Mouse (Mus musculus): ENCODE data around the gene Fam169a.
"Not testable (repeated sequence)": the region's sequence is repeated elsewhere in the genome, so short reads cannot be mapped to it uniquely, and the experiment has no call there.

Fam169a gene

GRCm38 (mm10) chr13:97080201-97080600, 13.1 kb downstream of the Fam169a start:
- no peak for DNase-seq (ENCODE audit: extremely low spot score)

DNA sequence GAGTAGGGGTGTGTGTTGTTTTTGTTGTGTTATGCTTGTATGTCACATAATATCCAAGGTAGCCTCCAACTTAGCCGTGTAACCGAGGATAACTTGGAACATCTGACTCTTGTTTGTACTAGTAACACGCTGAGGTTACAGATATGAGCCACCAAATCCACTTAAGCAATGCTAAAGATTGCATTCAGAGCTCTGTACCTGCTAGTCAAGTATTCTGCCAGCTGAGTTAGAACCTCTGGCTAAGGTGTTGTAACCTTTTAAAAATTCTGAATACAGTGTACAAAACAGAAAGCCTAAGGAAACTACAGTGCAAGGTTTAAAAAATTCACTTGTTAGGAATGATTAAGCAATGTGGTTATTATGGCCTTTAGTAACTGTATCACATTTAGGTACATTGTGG, 13.5 kb downstream of the Fam169a start:
- no peak for DNase-seq (ENCODE audit: extremely low spot score)

GRCm38 (mm10) chr13:97082432-97082831, 15.3 kb downstream of the Fam169a start:
- no peak for DNase-seq (ENCODE audit: extremely low spot score)

DNA sequence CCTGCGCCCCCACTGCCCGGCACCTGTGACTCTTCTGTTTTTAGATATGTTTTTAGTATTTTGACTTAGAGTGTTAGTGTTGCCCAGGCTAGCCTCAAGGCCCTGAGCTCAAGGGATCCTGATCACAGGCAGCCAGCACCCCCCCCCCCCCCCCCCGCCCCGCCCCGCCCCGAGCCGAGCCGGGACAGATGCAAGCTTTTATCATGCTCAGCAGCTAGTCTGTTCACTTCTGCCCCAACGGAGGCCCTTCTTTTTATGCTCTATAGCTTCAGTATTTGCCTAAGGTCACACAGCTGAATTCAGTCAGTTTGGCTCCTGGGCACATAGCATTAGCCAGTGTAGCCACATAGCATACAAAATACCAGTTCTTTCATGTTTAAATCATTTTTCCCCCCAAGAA, 19.2 kb downstream of the Fam169a start:
- DNase-seq (ENCODE audit: extremely low spot score), result no peak

GRCm38 (mm10) chr13:97087421-97087820, 20.3 kb downstream of the Fam169a start:
- no peak for DNase-seq (ENCODE audit: extremely low spot score)

DNA sequence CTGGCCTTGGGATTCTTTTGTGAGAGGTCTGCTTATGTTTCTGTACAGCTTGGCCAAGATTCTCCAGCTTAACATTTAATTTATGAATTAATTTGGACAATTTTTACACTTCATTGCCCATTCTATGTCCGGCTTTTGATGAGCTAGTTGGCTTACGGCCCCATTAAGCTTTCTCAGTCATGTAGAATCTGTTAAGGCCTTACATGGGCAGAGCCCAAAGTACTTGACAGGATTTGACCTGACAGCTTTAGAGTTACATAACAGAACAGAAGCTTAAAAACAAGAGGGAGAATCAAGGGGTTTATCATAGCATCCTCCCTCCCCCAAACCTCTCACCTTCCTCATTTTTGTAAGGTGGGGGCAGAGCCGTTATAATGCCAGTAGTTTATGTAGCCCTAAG, 21.1 kb downstream of the Fam169a start:
- no peak for DNase-seq (ENCODE audit: extremely low spot score)

GRCm38 (mm10) chr13:97095726-97096125, 28.6 kb downstream of the Fam169a start:
- DNase-seq (ENCODE audit: extremely low spot score), result no peak

DNA sequence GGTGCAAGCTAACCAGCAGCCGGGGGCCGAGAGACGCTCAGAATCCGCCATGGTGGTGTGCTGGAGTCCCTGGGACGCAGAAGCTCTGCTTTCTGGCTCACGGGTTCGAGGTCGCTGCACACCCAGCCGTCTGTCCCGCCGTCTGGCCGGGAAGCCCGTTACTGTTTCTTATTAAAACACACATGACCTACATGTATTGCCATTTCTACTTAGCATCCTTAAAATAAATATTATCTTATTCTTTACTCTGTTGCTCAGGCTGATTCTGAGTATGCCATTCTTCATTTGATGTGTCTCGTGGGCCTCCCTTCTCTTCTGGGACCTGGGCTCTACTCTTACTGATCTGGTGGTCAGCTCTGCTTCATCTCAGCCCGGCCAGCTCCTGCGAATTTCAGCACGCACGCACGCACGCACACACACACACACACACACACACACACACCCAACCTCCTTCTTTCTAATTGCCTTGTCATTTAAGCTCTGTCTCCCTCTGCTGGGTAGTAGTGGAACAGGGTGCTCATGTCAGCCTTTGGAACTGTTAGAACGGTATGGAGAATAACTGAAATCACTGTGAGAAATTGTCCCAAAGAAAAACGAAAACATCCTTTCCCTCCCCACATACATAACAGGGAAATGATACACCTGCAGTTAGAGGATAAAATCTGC, 32.2 kb downstream of the Fam169a start, which contains the start of gene Gm6169:
Gene Gm6169 (minus strand): TSS at position 51 of the 666 bp plus-strand sequence.
- peak; percentile 57 for DNase-seq (ENCODE audit: extremely low spot score)

DNA sequence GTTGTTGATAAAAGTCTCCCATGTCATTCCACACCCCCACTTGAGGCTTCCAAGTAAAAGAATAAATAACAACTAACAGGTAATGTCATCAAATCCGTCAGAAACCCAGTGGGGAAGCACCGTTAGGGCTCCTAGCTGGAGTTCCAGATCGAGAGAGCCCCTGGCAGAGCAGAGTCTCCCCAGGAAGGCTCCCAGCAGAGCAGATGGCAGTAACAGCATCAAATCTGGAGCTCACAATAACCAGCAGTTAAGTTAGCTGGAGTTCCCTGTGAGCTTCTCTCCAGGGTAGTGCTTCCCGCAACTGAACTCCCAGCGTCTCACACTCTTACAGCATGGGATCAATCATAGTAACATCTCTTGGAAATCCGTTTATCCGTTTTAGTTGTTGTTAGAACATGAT, 37.9 kb downstream of the Fam169a start:
- no peak for DNase-seq (ENCODE audit: extremely low spot score)

- DNase-seq (ENCODE audit: extremely low spot score), result not testable (repeated sequence)
Observed at GRCm38 (mm10) chr13:97107721-97108120, 40.6 kb downstream of the Fam169a start.

- no peak for DNase-seq (ENCODE audit: extremely low spot score)
Observed at GRCm38 (mm10) chr13:97109046-97109445, 42.0 kb downstream of the Fam169a start.

- no peak for DNase-seq (ENCODE audit: extremely low spot score)
Observed at GRCm38 (mm10) chr13:97121341-97121740, 54.3 kb downstream of the Fam169a start.

DNA sequence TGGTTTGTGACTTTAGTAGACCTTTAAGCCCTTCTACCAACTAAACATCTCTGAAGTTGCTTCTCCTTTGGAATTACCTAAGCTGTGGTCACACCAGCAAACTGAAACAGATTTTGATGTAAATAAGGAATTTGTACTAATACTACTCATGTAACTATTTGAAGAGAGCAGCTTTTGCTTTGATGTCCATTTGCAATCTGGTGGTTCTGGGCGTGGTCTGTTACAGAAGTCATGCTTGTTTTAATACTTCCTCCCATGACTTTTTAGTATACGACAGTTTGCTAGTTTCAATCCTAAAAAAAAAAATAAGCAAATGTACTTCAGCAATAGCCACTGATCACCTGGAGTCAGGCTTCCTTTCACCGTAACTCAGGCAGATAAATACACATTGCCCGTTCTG, 62.6 kb downstream of the Fam169a start:
- not testable (repeated sequence) for DNase-seq (ENCODE audit: extremely low spot score)

DNA sequence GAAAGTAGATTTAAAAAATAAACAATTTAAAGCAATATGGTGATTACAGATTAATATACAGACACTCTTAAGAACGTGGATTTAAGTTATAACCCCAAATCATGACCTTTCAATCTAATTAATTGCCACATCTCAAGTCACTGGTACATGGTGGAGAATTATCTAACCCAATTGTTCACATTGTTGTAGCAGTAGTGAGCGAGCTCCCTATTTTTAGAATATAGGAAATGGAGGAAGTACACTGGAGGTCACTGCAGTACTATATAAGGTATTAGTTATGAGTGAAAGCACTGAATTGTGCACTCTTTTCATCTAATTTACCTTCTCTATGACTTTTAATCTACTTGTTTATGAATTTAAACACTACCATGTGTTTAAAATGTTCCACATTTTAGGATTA, 63.3 kb downstream of the Fam169a start:
- DNase-seq (ENCODE audit: extremely low spot score), result not testable (repeated sequence)

DNA sequence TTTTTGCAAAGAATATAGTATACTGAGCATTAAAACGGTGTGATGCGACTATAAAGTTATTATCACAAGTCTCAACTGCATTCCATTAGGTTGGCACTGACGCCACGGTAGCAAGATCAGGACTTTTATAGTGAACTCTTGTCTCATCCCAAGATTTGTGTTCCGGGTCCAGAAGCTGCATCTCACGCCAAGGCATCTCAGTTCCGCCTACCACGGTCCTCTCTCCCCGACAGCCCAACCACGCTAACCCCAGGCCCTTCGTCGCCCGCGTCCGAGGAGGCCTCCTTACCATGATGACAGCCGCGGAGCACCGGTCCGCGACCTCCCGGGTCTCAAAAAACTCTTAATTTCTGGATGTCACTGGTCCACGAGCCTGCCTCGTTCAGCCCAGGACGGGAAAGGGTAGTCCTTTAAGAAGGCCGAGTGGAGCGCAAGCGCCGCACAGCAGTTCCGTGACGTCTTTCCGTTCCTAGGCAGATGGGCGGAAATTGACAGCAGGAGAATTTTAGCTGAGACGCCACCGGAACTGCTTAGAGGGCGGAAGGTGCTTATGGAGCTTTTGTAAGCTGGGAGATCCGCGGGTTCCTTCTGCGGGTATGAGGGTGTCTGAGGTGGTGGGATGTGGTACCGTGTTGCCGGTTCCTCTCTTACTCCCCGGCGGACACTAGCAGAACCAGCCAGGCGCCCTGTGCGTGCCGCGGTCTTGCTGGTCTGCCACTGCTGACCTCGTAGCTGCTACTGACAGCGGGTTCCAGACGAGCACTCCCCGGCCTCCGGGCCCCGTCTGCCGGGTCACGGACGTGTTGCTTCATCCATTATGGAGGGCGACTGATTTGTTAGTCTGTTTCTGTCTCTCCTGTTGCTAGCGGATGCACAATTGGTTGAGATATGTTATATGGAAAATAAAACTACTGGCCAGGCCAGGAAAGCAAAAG, 70.6 kb downstream of the Fam169a start, which contains the start of the genes Gfm2 and Nsa2:
Gene Gfm2 (plus strand): TSS at position 472 of the 935 bp plus-strand sequence.
Gene Nsa2 (minus strand): TSS at position 472 of the 935 bp plus-strand sequence.
- DNase-seq (ENCODE audit: extremely low spot score), result peak; percentile 92

GRCm38 (mm10) chr13:97138404-97138931, 71.4 kb downstream of the Fam169a start:
- DNase-seq (ENCODE audit: extremely low spot score), result not testable (repeated sequence)

DNA sequence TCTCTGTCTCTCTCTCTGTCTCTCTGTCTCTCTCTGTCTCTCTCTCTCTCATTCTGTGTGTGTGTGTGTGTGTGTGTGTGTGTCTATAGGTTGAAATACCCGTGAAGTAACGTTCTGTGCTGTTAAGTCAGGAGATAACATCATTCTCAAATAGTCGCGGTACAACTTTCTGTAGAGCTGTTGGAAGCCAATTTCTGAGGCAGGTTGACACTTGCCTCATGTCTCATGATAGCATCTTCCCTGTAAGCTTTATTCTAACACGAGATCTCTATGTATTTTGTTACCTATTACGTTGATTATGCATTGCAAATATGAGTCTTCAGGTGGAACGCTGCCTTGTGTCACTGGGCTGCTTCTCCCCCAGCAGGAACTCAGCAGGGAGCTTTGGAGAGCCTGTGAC, 75.2 kb downstream of the Fam169a start:
- DNase-seq (ENCODE audit: extremely low spot score), result no peak

DNA sequence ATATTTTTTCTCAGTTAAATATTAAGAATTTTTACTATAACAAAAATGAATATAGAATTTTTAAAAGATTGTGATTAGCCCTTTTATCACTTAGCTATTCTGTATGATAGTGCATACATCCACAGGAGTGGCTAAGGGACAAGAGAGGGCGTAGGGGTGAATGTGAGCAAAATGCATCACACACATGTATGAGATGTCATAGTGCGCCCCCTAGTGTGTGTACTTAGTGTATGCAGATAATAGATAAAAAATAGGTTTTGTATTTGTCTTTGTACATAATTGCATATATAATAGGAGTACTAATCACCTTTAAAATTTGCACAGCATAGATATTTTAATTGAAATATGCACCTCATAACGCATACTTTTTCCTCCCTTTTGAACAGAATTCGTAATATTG, 78.7 kb downstream of the Fam169a start:
- DNase-seq (ENCODE audit: extremely low spot score), result peak; percentile 9

DNA sequence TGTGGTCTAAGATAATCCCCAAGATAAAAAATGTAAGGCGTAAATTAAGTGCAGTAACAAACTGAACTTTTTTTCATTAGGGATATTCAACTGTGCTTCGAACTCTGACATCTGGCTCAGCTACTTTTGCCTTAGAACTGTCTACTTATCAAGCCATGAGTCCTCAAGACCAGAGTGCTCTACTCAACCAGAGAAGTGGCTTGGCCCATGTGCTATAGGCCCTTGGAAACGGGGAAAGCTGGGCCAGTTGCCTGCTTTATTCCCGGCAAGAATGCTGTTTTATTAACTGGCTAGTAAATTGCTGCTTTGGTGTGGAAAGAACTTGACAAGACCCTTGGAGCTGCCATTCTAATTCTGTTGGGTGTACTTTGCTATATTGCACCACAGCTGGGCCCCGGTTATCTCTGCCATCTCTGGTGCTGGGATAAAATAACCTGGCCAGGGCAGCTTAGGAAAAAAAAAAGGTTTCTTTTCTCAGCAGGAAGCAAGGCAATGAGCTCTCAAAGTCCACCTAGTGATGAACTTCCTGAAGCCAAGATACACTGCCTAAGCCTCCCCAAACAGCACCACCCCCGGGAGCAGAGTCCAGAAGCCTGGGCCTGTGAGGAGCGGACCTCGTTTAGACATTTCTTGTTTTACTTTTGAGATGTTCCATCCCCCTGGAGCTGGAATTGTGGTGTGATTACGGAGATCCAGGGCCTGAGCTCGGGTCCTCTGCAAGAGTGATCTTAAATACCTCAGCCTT, 108.6 kb downstream of the Fam169a start:
- DNase-seq (ENCODE audit: extremely low spot score), result no peak

DNA sequence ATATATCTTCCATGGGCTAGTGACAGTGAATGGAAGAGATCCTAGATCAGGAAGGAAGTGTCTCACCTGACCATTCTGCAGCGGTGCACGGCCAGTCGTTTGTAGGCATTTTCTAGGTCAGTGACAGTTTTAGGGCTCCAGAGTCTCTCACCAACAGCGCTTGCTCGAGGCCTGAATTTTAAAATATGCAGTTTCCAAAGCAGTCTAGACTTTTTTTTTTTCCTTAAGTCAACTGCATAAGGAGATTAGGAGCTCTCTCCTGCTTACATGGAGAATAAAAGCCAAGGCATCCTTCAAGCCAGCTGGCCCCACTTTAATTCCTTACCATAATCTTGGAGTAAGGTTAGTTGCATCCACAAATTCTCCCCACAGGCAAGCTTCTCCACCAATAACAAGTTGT, 109.6 kb downstream of the Fam169a start:
- DNase-seq (ENCODE audit: extremely low spot score), result no peak

- DNase-seq (ENCODE audit: extremely low spot score), result no peak
Observed at GRCm38 (mm10) chr13:97178943-97179342, 111.9 kb downstream of the Fam169a start.
